Mouse (Mus musculus) stomach, embryonic 16.5 days (tissue): Measurements from ENCODE around the gene Vim. TPM values are rescaled to one million over a fixed set of nuclear protein-coding genes. Genes with fewer than 3 reads are reported as not detected.
A peak's percentile ranks its signal among the peaks of the same experiment; 100 is the strongest.

ENCODE experiments used
- ATAC-seq: fragments of 200-750 bp; cut with Nextera tagmentation; 2 replicates; pipeline ENCODE4 v1.8.0; 2017; ENCODE audit warnings: moderate number of reproducible peaks, moderate TSS enrichment; ENCODE audit not compliant: insufficient read depth, low FRiP score
- H3K27ac ChIP-seq: fragments of 300-500 bp; sonication (generic); 2 replicates; pipeline ENCODE4 v1.5.1; 2014; ENCODE audit warnings: low read length
- H3K27me3 ChIP-seq: fragments of 300-500 bp; sonication (generic); 2 replicates; pipeline ENCODE4 v1.6.1; 2014; ENCODE audit warnings: low read length, control low read depth, mixed read lengths; ENCODE audit not compliant: control insufficient read depth, insufficient read depth
- H3K36me3 ChIP-seq: fragments of 300-500 bp; sonication (generic); 2 replicates; pipeline ENCODE4 v1.6.1; 2014; ENCODE audit warnings: low read length; ENCODE audit not compliant: control insufficient read depth, insufficient read depth
- H3K4me1 ChIP-seq: fragments of 300-500 bp; sonication (generic); 2 replicates; pipeline ENCODE4 v1.6.1; 2014; ENCODE audit warnings: low read length, control low read depth, mixed read lengths; ENCODE audit not compliant: control insufficient read depth, insufficient read depth
- H3K4me2 ChIP-seq: fragments of 300-500 bp; sonication (generic); 2 replicates; pipeline ENCODE4 v1.6.1; 2014; ENCODE audit warnings: low read depth, low read length, mixed read lengths
- H3K4me3 ChIP-seq: fragments of 300-500 bp; sonication (generic); replicated peaks from 2 replicates; pipeline ENCODE4 v1.5.1; 2014; ENCODE audit warnings: mild to moderate bottlenecking, low read length
- H3K9ac ChIP-seq: fragments of 300-500 bp; sonication (generic); 2 replicates; pipeline ENCODE4 v1.6.1; 2014; ENCODE audit warnings: low read length
- H3K9me3 ChIP-seq: fragments of 300-500 bp; sonication (generic); replicated peaks from 2 replicates; pipeline ENCODE4 v1.6.1; 2016; ENCODE audit warnings: low read length, control low read depth; ENCODE audit not compliant: control insufficient read depth
- WGBS: fragments of 180-500 bp; shearing (Covaris S2); extraction: QIAGEN DNeasy Blood & Tissue Kit; methylation state at CpG from one replicate; pipeline ENCODE4 v1.1.7; 2014; 5-methylcytosine and 5-hydroxymethylcytosine counted together
- polyA plus RNA-seq: library from polyadenylated mRNA; unstranded; fragments of >200 nt; fragmentation: Nextera tagmentation; extraction: Ambion mirVana; gene quantifications from 2 replicates; pipeline ENCODE4 v1.2.1, GENCODE M21; 2015

Vim gene
- polyA plus RNA-seq, 1 experiment from 2014 or later: 493 TPM

DNA sequence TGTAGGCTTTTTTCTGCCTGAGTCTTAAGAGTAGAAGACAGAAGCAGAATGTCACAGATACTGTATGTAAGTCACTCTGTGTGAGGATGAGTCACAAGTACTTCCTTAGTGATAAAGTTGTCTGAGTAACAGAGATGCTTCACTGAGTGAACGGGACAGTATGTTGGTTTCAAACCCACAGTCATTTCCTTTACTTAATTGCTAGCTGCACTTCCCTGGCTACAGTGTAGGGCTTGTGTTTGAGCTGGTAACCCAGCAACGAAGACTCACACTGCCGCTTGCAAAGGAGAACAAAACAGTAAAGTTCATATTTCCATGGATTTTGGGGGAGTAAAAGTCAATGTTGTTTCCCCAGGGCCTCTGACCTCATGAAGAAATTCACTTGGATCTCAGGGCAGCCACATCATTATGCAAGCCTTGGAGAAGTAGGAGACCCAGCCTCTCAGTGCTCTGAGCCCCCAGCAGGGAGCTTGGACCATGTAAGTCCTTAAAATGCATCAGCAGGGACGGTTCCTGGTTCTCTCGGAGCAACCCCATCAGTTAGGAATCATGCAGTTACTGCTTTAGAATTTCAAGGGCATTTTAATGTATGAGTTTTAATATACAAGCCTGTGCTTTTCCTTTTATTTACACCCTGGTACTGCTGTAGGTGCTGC is 15.0 kb upstream of the Vim start:
- Histone ChIP-seq H3K27ac (no peak overlapping the region), H3K36me3 (no peaks in the 10 kb centered on the region), H3K27me3 (no peaks in the 10 kb centered on the region), H3K4me2 (no peak overlapping the region), H3K4me1 (no peaks in the 10 kb centered on the region), H3K9me3 (no peaks in the 10 kb centered on the region), H3K9ac (no peak overlapping the region), H3K4me3 (no peak overlapping the region)
- 44% methylated on average over 5 of the region's 5 CpGs for WGBS
- 0 out of 2 replicates have a peak, but pooled peaks have one; percentile 56 for ATAC-seq

DNA sequence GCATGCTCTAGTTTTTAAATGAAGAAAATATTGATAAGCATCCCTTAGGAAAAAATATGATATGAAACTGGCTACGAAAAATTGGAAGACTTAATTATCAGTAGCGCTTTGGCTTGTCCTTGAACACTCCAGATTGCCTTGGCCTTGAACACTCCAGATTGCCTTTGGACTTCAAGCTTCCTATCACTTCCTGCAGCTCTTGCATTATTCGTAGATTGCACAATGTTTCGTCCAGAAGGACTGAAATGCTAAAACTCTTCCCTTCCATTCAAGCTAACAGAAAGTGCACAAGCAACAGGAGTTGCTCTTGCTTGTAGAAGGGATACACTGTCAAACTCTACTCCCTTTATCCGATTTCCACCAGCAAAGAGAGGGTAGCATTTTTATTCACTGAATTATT is 14.4 kb upstream of the Vim start:
- Histone ChIP-seq H3K4me1 (no peaks in the 10 kb centered on the region), H3K4me3 (no peak overlapping the region), H3K4me2 (no peak overlapping the region), H3K36me3 (no peaks in the 10 kb centered on the region), H3K27ac (no peak overlapping the region), H3K9ac (no peak overlapping the region), H3K9me3 (no peaks in the 10 kb centered on the region), H3K27me3 (no peaks in the 10 kb centered on the region)
- no peak for ATAC-seq
- 81% methylated on average over 5 of the region's 5 CpGs for WGBS

DNA sequence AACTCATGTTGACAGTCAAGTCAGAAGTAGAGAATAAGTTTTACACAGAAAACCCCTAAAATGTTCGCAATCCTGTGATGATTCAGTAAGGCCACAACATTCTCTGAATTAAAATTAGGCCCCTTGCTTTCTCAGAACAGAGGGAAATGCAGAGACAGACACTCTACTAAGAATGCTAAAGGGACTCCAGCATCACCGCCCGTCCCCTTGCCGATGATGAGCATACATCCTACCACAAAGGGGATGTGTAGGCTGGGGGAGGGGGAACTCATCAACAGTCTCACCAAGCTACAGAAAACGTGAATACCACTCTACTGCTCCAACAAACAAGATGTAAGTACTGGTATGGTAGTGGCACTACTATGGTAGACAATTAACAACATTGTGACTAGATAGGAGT is 14.0 kb upstream of the Vim start:
- Histone ChIP-seq H3K9me3 (no peaks in the 10 kb centered on the region), H3K27me3 (no peaks in the 10 kb centered on the region), H3K4me2 (no peak overlapping the region), H3K4me1 (no peaks in the 10 kb centered on the region), H3K36me3 (no peaks in the 10 kb centered on the region), H3K27ac (no peak overlapping the region), H3K9ac (no peak overlapping the region), H3K4me3 (no peak overlapping the region)
- ATAC-seq: no peak
- WGBS: 80% methylated on average over 5 of the region's 5 CpGs

DNA sequence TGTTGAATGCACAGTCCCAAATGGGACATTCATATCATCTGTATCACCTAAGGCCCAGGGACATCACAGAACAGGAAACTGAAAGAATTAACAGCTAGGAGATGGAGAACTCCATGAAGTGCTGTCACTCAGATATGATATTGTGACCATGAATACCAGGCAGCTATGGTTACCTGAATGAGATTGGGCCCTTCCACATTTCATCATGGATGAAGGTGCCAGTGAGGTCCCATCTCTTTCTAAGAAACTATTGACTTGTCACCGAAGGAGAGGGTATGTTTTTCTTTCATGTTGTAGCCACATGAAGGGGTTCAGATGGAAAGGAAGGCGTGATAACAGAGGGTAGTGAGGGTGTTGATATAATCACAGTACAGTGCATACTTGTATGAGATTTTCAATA is 13.3 kb upstream of the Vim start:
- H3K27me3 ChIP-seq: no peaks in the 10 kb centered on the region
- WGBS: 84% methylated on average over 2 of the region's 2 CpGs
- ATAC-seq: no peak
- H3K9me3 ChIP-seq: no peaks in the 10 kb centered on the region
- no peak overlapping the region for H3K4me2 ChIP-seq
- no peaks in the 10 kb centered on the region for H3K36me3 ChIP-seq
- no peaks in the 10 kb centered on the region for H3K4me1 ChIP-seq
- H3K27ac ChIP-seq: no peak overlapping the region
- H3K9ac ChIP-seq: no peak overlapping the region
- no peak overlapping the region for H3K4me3 ChIP-seq

DNA sequence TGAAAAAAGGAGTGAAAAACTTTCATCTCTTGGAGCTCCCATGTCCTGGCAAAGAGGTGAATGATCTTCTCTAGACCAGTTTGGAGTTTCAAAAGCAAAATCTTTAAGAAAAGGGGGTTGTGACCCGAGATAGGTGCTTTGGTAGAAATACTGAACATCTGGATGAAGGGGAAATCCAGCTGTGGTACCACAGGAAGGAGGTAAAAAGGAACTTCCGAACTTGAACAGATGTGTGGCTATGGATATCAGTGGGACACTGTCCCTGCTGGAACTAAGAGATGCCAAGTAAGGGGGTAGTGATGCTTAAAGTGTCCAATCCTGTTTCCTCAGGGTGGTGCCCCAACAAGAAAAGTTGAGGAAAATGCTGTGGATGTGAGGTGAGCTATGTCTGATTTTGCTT is 3.6 kb upstream of the Vim start:
- H3K27me3 ChIP-seq: no peaks in the 10 kb centered on the region; the same call in 1 of the 2 replicates
- no peaks in the 10 kb centered on the region for H3K9me3 ChIP-seq
- no peak overlapping the region for H3K4me3 ChIP-seq
- no peak overlapping the region for H3K9ac ChIP-seq
- no peaks in the 10 kb centered on the region for H3K36me3 ChIP-seq
- peaks cover 20% of the 10 kb centered on the region for H3K4me1 ChIP-seq
- no peak overlapping the region for H3K4me2 ChIP-seq
- no peak for ATAC-seq
- no peak overlapping the region for H3K27ac ChIP-seq
- WGBS: 66% methylated on average over 2 of the region's 2 CpGs

DNA sequence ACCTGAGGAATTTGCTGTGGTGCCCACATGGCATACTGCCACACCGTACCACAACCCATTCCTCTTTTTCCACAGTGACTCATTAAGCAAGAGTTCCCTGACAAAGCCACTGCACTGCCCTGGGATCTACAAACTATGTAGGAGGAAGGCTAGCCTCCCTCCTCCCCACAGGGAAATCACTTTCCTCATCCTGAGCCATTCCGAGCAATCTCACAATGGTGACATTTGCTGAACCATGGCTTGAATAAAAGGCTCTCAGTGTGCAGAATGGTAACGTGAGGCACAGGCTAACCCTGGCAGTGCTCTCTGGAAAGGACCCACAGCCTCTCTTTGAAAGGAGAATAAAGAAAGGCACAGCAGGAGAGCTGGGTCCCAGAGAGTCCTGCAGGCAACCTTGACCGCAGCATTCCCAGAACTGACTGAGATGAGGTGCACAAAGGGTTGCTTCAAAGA is 1.6 kb upstream of the Vim start:
- Histone ChIP-seq H3K27ac (peak overlapping the region; percentile 99), H3K9me3 (no peaks in the 10 kb centered on the region), H3K4me1 (peaks cover 27% of the 10 kb centered on the region), H3K36me3 (no peaks in the 10 kb centered on the region; the same call in 1 of the 2 replicates), H3K4me2 (peak overlapping the region; percentile 57), H3K27me3 (no peaks in the 10 kb centered on the region; the same call in 1 of the 2 replicates), H3K4me3 (0 out of 2 replicates have a peak overlapping the region, but pooled peaks have one; percentile 74), H3K9ac (no peak overlapping the region)
- 38% methylated on average over 4 of the region's 4 CpGs for WGBS
- ATAC-seq: no peak

DNA sequence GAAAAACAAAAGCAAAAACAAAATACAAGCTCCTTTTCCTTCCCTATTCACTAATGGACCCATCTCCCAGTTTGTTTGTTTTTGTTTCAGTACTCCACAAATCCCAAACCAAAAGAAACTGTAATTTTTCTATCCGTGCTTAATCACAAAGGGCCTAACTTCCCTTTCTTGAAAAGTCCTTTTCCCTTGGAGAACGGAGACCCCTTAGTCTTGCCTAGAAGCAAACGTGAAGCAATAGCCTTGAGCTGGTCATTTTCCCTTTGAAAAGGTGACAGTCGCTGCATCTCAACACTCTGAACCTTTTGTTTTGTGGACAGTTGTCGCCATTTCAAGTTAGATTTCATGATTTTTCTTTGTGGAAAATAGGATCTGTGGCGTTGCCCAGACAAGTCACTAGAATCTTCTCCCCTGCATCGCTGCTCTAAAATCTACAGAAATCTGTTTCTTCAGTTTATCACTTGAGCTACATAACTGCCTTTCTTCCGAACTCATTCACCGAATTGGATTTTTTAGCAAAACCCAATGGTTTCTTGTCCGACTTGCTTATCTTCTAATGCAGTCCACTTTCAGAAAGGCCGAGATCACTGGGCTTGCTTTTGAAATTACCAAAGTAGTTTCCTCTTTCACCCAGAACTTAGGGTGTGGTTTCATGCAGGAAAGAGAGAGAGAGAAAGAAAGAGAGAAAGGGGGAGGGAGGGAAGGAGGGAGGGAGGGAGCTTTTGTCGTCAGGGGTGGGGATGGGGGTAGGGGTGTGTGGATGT is 900 bp upstream of the Vim start:
- Histone ChIP-seq H3K36me3 (peaks cover 4% of the 10 kb centered on the region; the same call in 1 of the 2 replicates), H3K27ac (peak overlapping the region; percentile 99), H3K27me3 (no peaks in the 10 kb centered on the region; the same call in 1 of the 2 replicates), H3K4me2 (peak overlapping the region; percentile 57), H3K9ac (peak overlapping the region; percentile 92), H3K9me3 (no peaks in the 10 kb centered on the region), H3K4me3 (peak overlapping the region; percentile 74), H3K4me1 (peaks cover 27% of the 10 kb centered on the region)
- ATAC-seq: peak; percentile 20; the same call in 1 of the 2 replicates
- 9% methylated on average over 12 of the region's 12 CpGs for WGBS

DNA sequence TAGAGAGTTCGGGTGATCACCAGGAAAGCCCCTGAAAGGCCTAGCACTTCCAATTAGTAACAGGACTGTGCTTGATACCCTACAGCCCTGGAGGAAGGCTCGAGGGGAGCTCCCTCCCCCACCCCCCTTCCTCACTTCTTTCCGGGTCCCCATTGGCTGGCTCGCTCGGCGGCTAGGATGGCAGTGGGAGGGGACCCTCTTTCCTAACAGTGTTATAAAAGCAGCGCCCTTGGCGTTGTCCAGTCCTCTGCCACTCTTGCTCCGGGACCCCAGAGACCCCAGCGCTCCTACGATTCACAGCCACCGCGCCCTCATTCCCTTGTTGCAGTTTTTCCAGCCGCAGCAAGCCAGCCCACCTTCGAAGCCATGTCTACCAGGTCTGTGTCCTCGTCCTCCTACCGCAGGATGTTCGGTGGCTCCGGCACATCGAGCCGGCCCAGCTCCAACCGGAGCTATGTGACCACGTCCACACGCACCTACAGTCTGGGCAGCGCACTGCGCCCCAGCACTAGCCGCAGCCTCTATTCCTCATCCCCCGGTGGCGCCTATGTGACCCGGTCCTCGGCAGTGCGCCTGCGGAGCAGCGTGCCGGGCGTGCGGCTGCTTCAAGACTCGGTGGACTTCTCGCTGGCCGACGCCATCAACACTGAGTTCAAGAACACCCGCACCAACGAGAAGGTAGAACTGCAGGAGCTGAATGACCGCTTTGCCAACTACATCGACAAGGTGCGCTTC is 506 bp downstream of the Vim start:
- Histone ChIP-seq H3K36me3 (peaks cover 11% of the 10 kb centered on the region), H3K9me3 (no peaks in the 10 kb centered on the region), H3K27ac (peak overlapping the region; percentile 99), H3K9ac (peak overlapping the region; percentile 92), H3K4me3 (peak overlapping the region; percentile 74), H3K4me1 (peaks cover 27% of the 10 kb centered on the region), H3K4me2 (peak overlapping the region; percentile 57), H3K27me3 (no peaks in the 10 kb centered on the region; the same call in 1 of the 2 replicates)
- under 1% methylated on average over 46 of the region's 46 CpGs for WGBS
- ATAC-seq: peak; percentile 92
